Mouse (Mus musculus): ENCODE results near the gene Rbms1.

Rbms1 gene

DNA sequence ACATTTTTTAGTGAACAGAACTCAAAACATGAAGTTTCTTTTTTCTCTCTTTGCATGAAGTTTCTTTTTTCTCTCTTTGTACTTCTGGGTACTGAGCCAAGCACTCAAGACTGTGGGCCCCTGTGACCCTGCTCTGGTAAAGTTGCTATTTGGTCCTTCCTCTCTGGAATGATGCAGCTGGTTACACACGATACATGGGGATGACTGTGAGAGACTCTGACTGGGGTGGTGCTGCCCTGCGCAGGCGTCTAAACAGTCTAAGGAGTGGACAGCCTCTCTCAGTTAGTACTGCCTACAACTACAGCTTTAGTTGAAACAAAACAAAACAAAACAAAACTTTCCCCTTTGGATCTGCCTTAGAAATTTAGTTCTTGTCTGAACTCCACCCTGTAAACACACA lies 111.1 kb downstream of the Rbms1 start:
- no peak for TF ChIP-seq GATA4 (IDR thresholded peaks at IDR 0.05; ENCODE audit: insufficient replicate concordance, low read length)

DNA sequence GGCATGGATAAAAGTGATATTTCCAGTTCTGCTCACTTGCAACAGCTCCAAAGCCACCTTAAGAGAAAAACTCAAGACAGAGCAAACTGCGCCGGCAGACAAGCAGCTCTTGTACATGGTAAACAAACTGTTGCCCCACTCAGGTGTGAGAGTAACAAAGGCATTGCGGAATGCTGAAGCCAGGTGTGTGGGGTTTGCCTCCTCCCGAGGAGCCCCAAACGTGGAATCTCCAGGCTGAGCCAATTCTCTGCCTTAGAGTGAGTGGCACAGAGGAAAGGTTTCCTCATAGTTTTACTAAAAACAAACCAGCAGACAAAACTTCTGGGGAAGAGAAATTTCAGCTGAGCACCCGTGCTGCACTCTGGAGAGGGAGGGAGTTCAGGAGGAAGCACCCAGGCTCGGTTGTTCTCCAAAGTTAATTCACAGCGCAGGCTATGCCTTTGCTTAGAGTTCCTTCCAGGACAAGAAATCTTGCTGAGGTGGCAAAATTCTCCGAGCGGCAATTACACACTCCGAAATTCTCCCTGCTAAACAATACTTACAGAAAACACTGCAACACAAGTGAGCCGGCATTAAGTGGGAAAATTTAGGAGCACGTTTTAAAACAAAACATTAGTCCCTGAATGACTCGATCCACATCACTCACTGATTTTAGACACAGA lies 111.8 kb downstream of the Rbms1 start:
- TF ChIP-seq GATA4 (IDR thresholded peaks at IDR 0.05; ENCODE audit: insufficient replicate concordance, low read length), result no peak

DNA sequence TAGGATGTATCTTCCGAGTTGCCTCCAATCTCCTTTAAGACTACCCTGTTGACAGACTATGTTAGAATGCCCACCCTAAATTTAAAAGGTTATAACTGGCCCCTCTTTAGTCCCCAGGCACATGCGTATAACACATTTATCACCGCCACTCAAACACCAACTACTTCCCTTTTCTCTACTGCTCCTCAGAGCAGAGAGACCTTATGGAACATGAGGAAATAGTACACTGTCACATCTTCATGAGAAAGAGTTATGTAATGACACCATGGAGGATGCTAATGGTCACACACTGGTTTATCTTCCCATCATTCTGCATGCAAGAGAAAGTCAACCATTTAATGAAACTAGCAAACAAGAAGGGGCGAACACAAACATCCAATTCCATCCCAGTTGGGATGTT lies 114.5 kb downstream of the Rbms1 start:
- no peak for TF ChIP-seq GATA4 (IDR thresholded peaks at IDR 0.05; ENCODE audit: insufficient replicate concordance, low read length)

DNA sequence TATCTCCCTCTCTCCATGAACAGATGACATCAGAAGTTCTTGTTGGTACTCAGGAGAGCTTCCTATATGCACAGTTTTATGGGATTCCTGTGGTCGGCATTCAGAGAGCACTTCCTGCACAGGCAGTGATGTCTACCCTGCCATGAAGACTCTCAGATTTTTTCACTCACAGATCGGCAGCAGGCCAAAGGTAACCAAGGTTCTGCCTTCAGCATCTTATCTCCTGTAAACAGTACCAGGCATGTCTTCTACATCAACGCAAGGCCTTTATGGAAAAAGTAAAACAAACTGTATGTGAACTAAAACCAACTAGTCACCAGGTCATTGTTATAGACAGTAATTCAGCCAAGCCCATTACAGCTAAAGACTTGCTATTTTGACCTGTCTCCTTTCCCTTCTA lies 115.0 kb downstream of the Rbms1 start:
- no peak for TF ChIP-seq GATA4 (IDR thresholded peaks at IDR 0.05; ENCODE audit: insufficient replicate concordance, low read length)

DNA sequence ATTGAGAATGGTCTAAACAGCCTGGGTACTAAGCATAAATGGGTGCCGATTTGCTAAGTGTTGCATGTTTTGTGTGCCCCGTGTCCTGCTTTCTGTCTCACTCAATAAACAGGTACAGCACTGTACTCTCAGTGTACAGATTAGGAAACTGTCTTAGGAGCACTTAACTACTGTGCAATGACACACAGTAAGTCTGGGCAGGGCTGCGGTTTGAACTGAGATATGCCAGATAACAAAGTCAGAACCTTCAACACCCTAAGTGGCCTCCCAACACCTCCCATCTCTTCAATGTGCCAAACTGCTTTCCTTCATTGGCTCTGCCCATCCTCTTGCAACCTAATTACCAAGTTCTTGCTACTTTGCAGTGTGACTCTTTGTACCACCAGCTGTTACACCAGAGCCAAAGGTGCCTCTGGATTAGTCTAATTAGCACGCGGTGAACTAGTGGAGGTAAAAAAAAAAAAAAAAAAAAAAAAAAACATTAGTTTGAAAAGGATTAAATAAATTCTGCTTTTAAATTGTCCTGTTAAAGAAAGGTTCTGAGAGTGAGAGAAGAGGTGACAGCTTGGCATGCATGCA lies 117.6 kb downstream of the Rbms1 start:
- TF ChIP-seq GATA4 (IDR thresholded peaks at IDR 0.05; ENCODE audit: insufficient replicate concordance, low read length), result no peak

- TF ChIP-seq GATA4 (IDR thresholded peaks at IDR 0.05; ENCODE audit: insufficient replicate concordance, low read length), result no peak
These were observed 118.7 kb downstream of the Rbms1 start for GRCm38 (mm10) chr2:60844259-60844658.

GRCm38 (mm10) chr2:60843633-60844032 lies 119.4 kb downstream of the Rbms1 start:
- no peak for TF ChIP-seq GATA4 (IDR thresholded peaks at IDR 0.05; ENCODE audit: insufficient replicate concordance, low read length)

GRCm38 (mm10) chr2:60842976-60843375 lies 120.0 kb downstream of the Rbms1 start:
- TF ChIP-seq GATA4 (IDR thresholded peaks at IDR 0.05; ENCODE audit: insufficient replicate concordance, low read length), result no peak

- no peak for TF ChIP-seq GATA4 (IDR thresholded peaks at IDR 0.05; ENCODE audit: insufficient replicate concordance, low read length)
These were observed 122.1 kb downstream of the Rbms1 start for GRCm38 (mm10) chr2:60840922-60841321.

GRCm38 (mm10) chr2:60839498-60839897 lies 123.5 kb downstream of the Rbms1 start:
- no peak for TF ChIP-seq GATA4 (IDR thresholded peaks at IDR 0.05; ENCODE audit: insufficient replicate concordance, low read length)

DNA sequence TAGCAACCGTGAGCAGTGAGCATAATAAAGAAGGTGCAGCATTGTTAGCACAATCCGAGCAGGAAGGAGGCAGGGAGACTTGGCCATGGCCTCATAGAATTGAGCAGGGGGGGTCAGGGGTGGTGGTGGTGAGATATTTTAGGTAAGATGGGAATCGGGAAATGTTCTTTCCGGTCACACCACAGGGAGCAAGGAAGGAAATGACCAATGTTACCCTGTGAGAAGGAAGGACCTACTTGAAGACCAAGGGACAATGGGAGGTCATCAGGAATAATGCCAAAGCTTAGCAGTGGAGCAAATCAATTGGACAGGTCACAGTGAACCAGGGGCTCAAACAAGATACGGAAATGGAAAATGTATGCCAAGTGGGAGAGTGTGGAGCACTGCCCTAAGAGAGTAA lies 124.1 kb downstream of the Rbms1 start:
- TF ChIP-seq GATA4 (IDR thresholded peaks at IDR 0.05; ENCODE audit: insufficient replicate concordance, low read length), result peak; percentile 78; the same call in 1 of the 2 replicates

- 0 out of 2 replicates have a peak, but pooled peaks have one; percentile 53 for TF ChIP-seq GATA4 (IDR thresholded peaks at IDR 0.05; ENCODE audit: insufficient replicate concordance, low read length)
These were observed 125.4 kb downstream of the Rbms1 start for GRCm38 (mm10) chr2:60837616-60838015.

DNA sequence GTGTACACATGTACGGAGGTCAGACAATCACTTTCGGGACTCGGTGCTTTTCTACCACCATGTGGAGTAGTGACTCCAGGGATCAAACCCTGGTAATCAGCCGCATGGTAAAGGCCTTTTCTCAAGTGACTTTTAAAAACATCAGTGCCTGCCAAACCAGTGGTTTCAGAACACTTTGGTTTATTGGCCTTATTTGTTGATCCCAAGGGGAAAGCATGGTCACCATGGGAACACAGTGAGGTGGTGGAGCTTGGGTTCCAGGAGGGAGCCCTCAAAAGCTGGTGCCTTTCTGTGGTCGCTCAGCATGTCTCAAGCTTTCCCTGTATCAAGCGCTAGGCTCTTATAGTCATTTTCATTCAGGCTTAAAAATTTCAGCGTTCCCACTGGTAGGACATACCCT lies 126.8 kb downstream of the Rbms1 start:
- no peak for TF ChIP-seq GATA4 (IDR thresholded peaks at IDR 0.05; ENCODE audit: insufficient replicate concordance, low read length)

GRCm38 (mm10) chr2:60834293-60834692 lies 128.7 kb downstream of the Rbms1 start:
- TF ChIP-seq GATA4 (IDR thresholded peaks at IDR 0.05; ENCODE audit: insufficient replicate concordance, low read length), result no peak

DNA sequence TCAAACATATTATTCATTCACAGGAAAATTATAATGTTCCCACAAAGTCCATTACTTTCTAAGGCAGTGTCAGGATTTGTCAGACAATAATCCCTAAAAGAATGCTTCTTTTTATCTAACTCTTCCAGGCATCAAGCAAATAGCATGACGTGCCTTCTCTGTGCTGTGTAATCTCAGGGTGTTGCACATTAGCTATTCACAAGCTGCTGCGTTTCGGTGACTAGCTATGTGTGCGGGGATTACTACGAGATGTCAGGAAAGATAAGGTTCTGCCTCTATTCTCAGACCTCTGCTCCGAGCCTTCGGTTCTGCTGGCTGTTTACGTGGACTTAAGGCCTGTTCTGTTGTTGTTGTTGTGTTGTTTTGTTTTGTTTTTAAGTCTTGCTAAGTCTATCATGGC lies 130.7 kb downstream of the Rbms1 start:
- TF ChIP-seq GATA4 (IDR thresholded peaks at IDR 0.05; ENCODE audit: insufficient replicate concordance, low read length), result no peak

DNA sequence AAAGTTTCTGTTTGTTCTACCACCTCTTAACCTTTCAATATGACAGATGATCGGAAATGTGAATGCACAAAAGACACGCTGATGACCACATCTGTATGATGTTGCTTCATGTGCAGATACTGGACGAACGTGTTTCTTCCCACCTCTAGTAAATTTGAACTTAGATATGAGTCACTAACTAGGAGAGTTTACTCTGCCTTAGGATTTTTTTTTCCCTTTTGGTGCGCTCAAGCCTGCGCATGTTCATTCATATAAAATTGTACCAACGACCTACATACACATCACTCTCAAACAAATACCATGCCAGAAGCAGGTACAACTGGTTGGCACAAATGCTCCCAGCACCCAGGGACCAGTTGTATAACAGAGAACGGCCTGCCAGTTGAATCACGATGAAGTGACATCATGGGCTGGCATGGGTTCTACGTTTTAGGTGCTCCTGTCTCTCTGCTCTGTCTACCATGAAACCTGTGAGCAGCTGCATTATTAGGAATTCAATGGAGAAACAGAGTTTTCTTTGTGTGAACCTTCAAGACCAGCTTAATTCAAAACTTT lies 134.0 kb downstream of the Rbms1 start:
- no peak for TF ChIP-seq GATA4 (IDR thresholded peaks at IDR 0.05; ENCODE audit: insufficient replicate concordance, low read length)

- no peak for TF ChIP-seq GATA4 (IDR thresholded peaks at IDR 0.05; ENCODE audit: insufficient replicate concordance, low read length)
These were observed 135.9 kb downstream of the Rbms1 start for GRCm38 (mm10) chr2:60827152-60827428.

Measured in liver, adult (tissue).